13 mouse cellular contexts compared by ENCODE assay signal in the genomic region with DNA sequence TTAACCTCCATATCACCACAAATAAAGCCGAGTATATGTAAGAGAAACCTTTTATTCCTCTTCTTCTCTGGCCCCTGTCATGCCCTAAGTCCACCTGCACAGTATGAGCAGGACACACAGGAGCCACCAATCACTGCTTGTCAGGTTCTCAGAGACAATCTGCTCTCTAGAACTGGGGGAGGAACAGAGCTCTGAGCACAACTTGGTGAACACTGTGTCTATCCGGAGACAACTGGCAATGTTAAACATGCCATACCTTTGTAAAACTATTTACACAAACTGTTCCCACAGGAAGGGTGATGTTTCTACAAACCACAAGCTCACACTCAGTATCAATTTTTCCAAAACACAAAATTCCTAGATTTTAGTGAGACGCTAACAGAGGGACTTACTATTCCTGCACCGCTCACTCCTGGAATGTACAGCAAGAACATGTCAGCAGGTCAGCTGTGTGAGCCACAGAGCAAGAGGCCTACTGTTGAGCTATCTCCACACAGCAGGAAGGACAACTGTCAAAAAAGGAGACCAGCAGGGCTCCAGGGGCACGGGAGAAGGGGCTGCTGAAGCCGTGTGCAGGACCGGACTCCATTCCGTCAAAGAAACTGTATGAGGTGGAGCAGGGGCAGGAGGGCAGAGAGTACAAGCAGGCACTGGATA. TPM values are rescaled to one million over a fixed set of nuclear protein-coding genes. Genes with fewer than 3 reads are reported as not detected.
A peak's percentile ranks its signal among the peaks of the same experiment; 100 is the strongest.
DNase-seq lines count a peak whose midpoint lies in the region; ATAC-seq and TF ChIP-seq lines count a peak whose summit lies in the region.
"Had no signal": no experiment of that assay in that cellular context is flagged by ENCODE, and none has a peak within 500 bp of the region (broad histone marks: within the 10 kb centered on the region; RNA-seq: fewer than 3 reads in every experiment).

No protein-coding gene starts in this region.

- intact Hi-C loops in left cerebral cortex, postnatal 25 days (cut with DNase I), result no loop called here

- H3K36me3 ChIP-seq in forebrain, embryonic 10.5 days (replicated peaks), result peaks cover 6% of the 10 kb centered on the region; the same call in 1 of the 2 replicates
- no peaks in the 10 kb centered on the region for H3K36me3 ChIP-seq in forebrain, embryonic 12.5 days (replicated peaks)
- no peaks in the 10 kb centered on the region for H3K36me3 ChIP-seq in kidney, postnatal 0 days (ENCODE audit: insufficient read depth, low read length)
- H3K36me3 ChIP-seq in limb, embryonic 14.5 days (ENCODE audit: control insufficient read depth, insufficient read depth, low read length), result no peaks in the 10 kb centered on the region
- H3K36me3 ChIP-seq: forebrain, embryonic 15.5 days; hindbrain, embryonic 15.5 days had no signal

- no peak for TF ChIP-seq POLR2A in cortical plate, adult 2 months (IDR thresholded peaks at IDR 0.05; ENCODE audit: extremely low read depth, insufficient read depth, low read length)
- TF ChIP-seq POLR2A in limb, embryonic 14.5 days (IDR thresholded peaks at IDR 0.05; ENCODE audit: borderline replicate concordance, extremely low read depth, insufficient read depth, insufficient read length), result no peak

- no peaks in the 10 kb centered on the region for H3K27me3 ChIP-seq in forebrain, embryonic 10.5 days (ENCODE audit: poor library complexity, severe bottlenecking)
- H3K27me3 ChIP-seq in forebrain, embryonic 12.5 days, result no peaks in the 10 kb centered on the region
- no peaks in the 10 kb centered on the region for H3K27me3 ChIP-seq in kidney, postnatal 0 days (ENCODE audit: insufficient read depth, low read length)
- no peaks in the 10 kb centered on the region for H3K27me3 ChIP-seq in limb, embryonic 14.5 days (ENCODE audit: control insufficient read depth, insufficient read depth, low read length)
- H3K27me3 ChIP-seq: forebrain, embryonic 15.5 days; hindbrain, embryonic 15.5 days had no signal

- no peaks in the 10 kb centered on the region for H3K9me3 ChIP-seq in forebrain, embryonic 10.5 days
- H3K9me3 ChIP-seq in forebrain, embryonic 12.5 days, result no peaks in the 10 kb centered on the region
- H3K9me3 ChIP-seq in kidney, postnatal 0 days (replicated peaks; ENCODE audit: low read length), result no peaks in the 10 kb centered on the region
- no peaks in the 10 kb centered on the region for H3K9me3 ChIP-seq in limb, embryonic 14.5 days (ENCODE audit: control insufficient read depth, low read length)
- H3K9me3 ChIP-seq: forebrain, embryonic 15.5 days; hindbrain, embryonic 15.5 days had no signal

- 78% methylated on average over 8 of the region's 8 CpGs for WGBS in forebrain, embryonic 10.5 days
- 81% methylated on average over 8 of the region's 8 CpGs for WGBS in forebrain, embryonic 12.5 days
- 57% methylated on average over 8 of the region's 8 CpGs for WGBS in kidney, postnatal 0 days
- 74% methylated on average over 8 of the region's 8 CpGs for WGBS in limb, embryonic 14.5 days

- no peak for DNase-seq in forebrain, embryonic 10.5 days (ENCODE audit: extremely low spot score, low spot score)
- DNase-seq in kidney, postnatal 0 days (ENCODE audit: low spot score), result no peak
- DNase-seq in kidney, postnatal 25 days, result no peak
- DNase-seq in limb, embryonic 14.5 days (ENCODE audit: low spot score), result no peak
- DNase-seq in left cerebral cortex, postnatal 25 days (ENCODE audit: low spot score in 2 of 2), result no peak
- DNase-seq in embryo, embryonic 9.5 days (ENCODE audit: extremely low spot score), result no peak
- DNase-seq: adrenal gland, postnatal 36 days; cerebellum, postnatal 25 days; midbrain, embryonic 14.5 days had no signal

- no peak overlapping the region for H3K9ac ChIP-seq in forebrain, embryonic 12.5 days
- H3K9ac ChIP-seq in kidney, postnatal 0 days (ENCODE audit: low read depth, low read length), result no peak overlapping the region
- no peak overlapping the region for H3K9ac ChIP-seq in limb, embryonic 14.5 days (ENCODE audit: low read depth, low read length, severe bottlenecking)
- H3K9ac ChIP-seq: forebrain, embryonic 15.5 days; hindbrain, embryonic 15.5 days had no signal

- 0 out of 2 replicates have a peak overlapping the region, but pooled peaks have one; percentile 60 for H3K27ac ChIP-seq in forebrain, embryonic 10.5 days
- H3K27ac ChIP-seq in forebrain, embryonic 12.5 days, result no peak overlapping the region
- H3K27ac ChIP-seq in kidney, postnatal 0 days, result peak overlapping the region; percentile 74
- H3K27ac ChIP-seq in cortical plate, adult 2 months (ENCODE audit: insufficient read depth, low read length), result peak overlapping the region; percentile 78; the same call in 1 of the 2 replicates
- H3K27ac ChIP-seq in limb, embryonic 14.5 days (replicated peaks; ENCODE audit: low read depth, low read length), result 0 out of 2 replicates have a peak overlapping the region, but pooled peaks have one; percentile 9
- H3K27ac ChIP-seq: forebrain, embryonic 15.5 days; hindbrain, embryonic 15.5 days had no signal

- ATAC-seq in forebrain, embryonic 12.5 days (ENCODE audit: low FRiP score), result no peak
- no peak for ATAC-seq in kidney, postnatal 0 days (replicated peaks; ENCODE audit: low FRiP score, low read depth)
- ATAC-seq in limb, embryonic 14.5 days (ENCODE audit: low FRiP score, low read depth), result no peak
- ATAC-seq: forebrain, embryonic 15.5 days had no signal

- H3K4me2 ChIP-seq in forebrain, embryonic 12.5 days, result no peak overlapping the region
- no peak overlapping the region for H3K4me2 ChIP-seq in kidney, postnatal 0 days (ENCODE audit: low read length)
- no peak overlapping the region for H3K4me2 ChIP-seq in limb, embryonic 14.5 days (replicated peaks; ENCODE audit: low read depth, low read length, severe bottlenecking)
- H3K4me2 ChIP-seq: forebrain, embryonic 15.5 days; hindbrain, embryonic 15.5 days had no signal

- peaks cover 9% of the 10 kb centered on the region; the same call in 1 of the 2 replicates for H3K4me1 ChIP-seq in forebrain, embryonic 10.5 days
- H3K4me1 ChIP-seq in forebrain, embryonic 12.5 days, result no peaks in the 10 kb centered on the region
- peaks cover 16% of the 10 kb centered on the region for H3K4me1 ChIP-seq in kidney, postnatal 0 days (replicated peaks; ENCODE audit: insufficient read depth, low read length)
- H3K4me1 ChIP-seq in cortical plate, adult 2 months (ENCODE audit: control insufficient read depth, insufficient read depth, low read length), result no peaks in the 10 kb centered on the region
- H3K4me1 ChIP-seq in limb, embryonic 14.5 days (ENCODE audit: control insufficient read depth, insufficient read depth, low read length), result 0 out of 2 replicates have a peak, but pooled peaks cover 4% of the 10 kb centered on the region
- H3K4me1 ChIP-seq: forebrain, embryonic 15.5 days; hindbrain, embryonic 15.5 days had no signal

- TF ChIP-seq CTCF in kidney, postnatal 0 days (IDR thresholded peaks at IDR 0.05; ENCODE audit: low read depth), result no peak
- no peak for TF ChIP-seq CTCF in cortical plate, adult 2 months (IDR thresholded peaks at IDR 0.05; ENCODE audit: extremely low read depth, insufficient read depth, low read length)

- no peak overlapping the region for H3K4me3 ChIP-seq in forebrain, embryonic 10.5 days
- no peak overlapping the region for H3K4me3 ChIP-seq in forebrain, embryonic 12.5 days (replicated peaks)
- no peak overlapping the region for H3K4me3 ChIP-seq in kidney, postnatal 0 days (replicated peaks; ENCODE audit: low read depth, low read length)
- H3K4me3 ChIP-seq in cortical plate, adult 2 months (ENCODE audit: insufficient read depth, low read length), result no peak overlapping the region
- H3K4me3 ChIP-seq in limb, embryonic 14.5 days (replicated peaks; ENCODE audit: low read length), result no peak overlapping the region
- H3K4me3 ChIP-seq: forebrain, embryonic 15.5 days; hindbrain, embryonic 15.5 days had no signal

RNA-seq across cellular contexts. Expression of gene Ehd4, which starts 25.0 kb away (rescaled TPM):
- polyA plus RNA-seq in forebrain, embryonic 10.5 days (2016; fragmentation: Nextera tagmentation; extraction: Ambion mirVana), result 23.7 and 28.4 TPM in 2 replicates
- polyA plus RNA-seq in forebrain, embryonic 12.5 days (2016; fragmentation: Nextera tagmentation; extraction: Ambion mirVana), result 9.9 and 14.4 TPM in 2 replicates
- polyA plus RNA-seq in kidney, postnatal 0 days (2015; fragmentation: Nextera tagmentation; extraction: Ambion mirVana), result 67.6 and 79.3 TPM in 2 replicates
- polyA plus RNA-seq in cortical plate, adult 2 months (2012; rRNA removed), result 9.1 and 10.6 TPM in 2 replicates
- polyA plus RNA-seq in limb, embryonic 14.5 days (2012; rRNA removed), result 18.3 and 19.7 TPM in 2 replicates
- polyA plus RNA-seq in limb, embryonic 14.5 days (2014; fragmentation: Nextera tagmentation; extraction: Ambion mirVana), result 37.1 and 51.0 TPM in 2 replicates
- total RNA-seq in left cerebral cortex, postnatal 25 days (2021), result 10 to 100 TPM; 13.2 to 18.8 TPM
